Mouse (Mus musculus): ENCODE data around the gene Tnni1. TPM values are rescaled to one million over a fixed set of nuclear protein-coding genes. Genes with fewer than 3 reads are reported as not detected.

Tnni1 gene
- polyA plus RNA-seq (2016; fragmentation: Nextera tagmentation; extraction: Ambion mirVana), result 89.0 and 101 TPM in 2 replicates

DNA sequence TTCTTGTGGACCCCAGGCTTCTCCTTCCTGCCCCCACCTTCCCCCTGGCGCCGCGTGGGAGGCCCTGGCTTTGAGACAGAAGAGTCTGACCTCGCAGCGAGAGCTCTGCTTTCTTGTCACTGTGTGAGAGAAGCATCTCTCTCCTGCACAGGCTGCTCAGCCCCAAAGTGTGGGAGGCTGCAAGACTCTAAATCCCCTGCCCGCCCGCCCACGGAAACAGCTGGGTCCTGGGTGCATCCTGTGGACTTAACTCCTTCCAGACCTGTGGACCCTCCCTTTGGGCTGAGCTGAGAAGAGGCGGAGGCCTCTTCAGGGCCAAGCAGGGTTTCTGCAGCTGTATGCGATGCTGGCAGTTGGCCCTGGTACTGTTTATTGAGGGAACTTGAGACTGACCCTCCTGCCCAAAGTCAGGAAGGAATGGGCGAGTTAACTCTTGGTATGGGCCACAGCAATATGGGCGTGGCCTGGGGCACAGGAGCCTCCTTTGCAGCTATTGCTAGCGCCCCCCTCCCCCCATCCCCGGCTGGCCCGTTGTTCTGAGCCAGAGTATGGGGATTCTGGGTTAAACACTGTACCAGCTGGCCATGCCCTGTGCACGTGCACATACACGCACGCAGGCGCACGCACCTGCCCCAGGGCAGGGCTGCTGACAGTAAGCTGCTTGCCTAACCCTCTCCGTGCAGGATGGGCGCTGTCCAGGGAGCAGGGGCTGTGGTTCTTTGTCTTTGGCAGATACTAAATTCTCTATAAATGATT is at the start of gene Tnni1:
TSS of gene Tnni1 (plus strand) at position 655 of the 756 bp plus-strand sequence.
- H3K27me3 ChIP-seq, result no peaks in the 10 kb centered on the region
- H3K4me1 ChIP-seq (replicated peaks), result peaks cover 21% of the 10 kb centered on the region
- H3K4me2 ChIP-seq, result peak within 1 kb of the TSS; percentile 27
- peak; percentile 58 for ATAC-seq (ENCODE audit: insufficient number of reproducible peaks, insufficient read depth, low FRiP score, low TSS enrichment, low read depth)
- H3K9ac ChIP-seq (replicated peaks), result no peak within 1 kb of the TSS; the same call in 1 of the 2 replicates
- H3K9me3 ChIP-seq, result no peaks in the 10 kb centered on the region
- WGBS, result 24% methylated on average over 22 of the region's 22 CpGs
- H3K4me3 ChIP-seq (replicated peaks), result no peak within 1 kb of the TSS
- peak within 1 kb of the TSS; percentile 54; the same call in 1 of the 2 replicates for H3K27ac ChIP-seq
- H3K36me3 ChIP-seq, result no peaks in the 10 kb centered on the region

DNA sequence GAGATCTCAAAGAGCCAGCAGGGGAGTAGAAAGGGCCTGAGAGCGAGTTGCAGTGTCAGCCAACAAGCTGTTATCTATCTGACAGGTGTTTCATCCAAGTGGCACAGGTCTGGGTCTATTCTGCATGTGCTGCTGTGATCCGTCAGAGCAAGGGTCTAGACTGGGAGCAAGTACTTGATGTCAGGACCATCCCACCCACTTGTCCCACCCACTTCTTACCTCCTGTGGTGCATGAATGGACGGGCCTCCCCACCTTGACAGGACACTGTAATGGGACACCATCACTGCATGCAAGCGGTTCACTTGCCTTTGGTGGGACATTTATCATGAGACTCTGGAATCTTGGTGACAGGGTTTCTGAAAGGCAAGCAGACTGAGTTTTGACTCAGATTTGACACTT is 49.4 kb upstream of the Tnni1 start:
- 23% methylated on average over 4 of the region's 4 CpGs for WGBS

DNA sequence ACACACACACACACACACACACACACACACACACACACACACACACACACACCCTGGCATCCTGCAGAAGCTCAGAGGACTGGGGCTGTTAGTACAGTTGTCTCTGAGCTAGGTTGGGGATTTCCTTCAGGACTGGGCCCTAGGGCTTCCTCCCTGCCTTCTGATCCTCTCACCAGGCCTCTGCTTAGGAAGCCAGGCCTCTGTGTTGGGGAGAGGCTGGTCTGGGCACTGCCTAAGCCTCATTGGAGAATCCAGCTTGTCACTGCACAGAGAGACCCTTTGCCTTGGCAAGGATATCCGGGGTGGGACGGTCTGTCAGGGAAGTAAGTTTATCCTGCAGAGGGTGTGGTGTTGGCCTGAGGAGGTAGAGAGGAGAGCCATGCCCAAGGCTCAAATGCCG is 48.9 kb upstream of the Tnni1 start:
- H3K9me3 ChIP-seq, result no peaks in the 10 kb centered on the region
- peak overlapping the region; percentile 84 for H3K27ac ChIP-seq
- H3K4me1 ChIP-seq (replicated peaks), result peaks cover 67% of the 10 kb centered on the region
- no peaks in the 10 kb centered on the region for H3K36me3 ChIP-seq
- no peaks in the 10 kb centered on the region for H3K27me3 ChIP-seq
- WGBS, result 51% methylated on average over 3 of the region's 3 CpGs
- no peak for ATAC-seq (ENCODE audit: insufficient number of reproducible peaks, insufficient read depth, low FRiP score, low TSS enrichment, low read depth)
- peak overlapping the region; percentile 80 for H3K4me2 ChIP-seq
- H3K9ac ChIP-seq (replicated peaks), result peak overlapping the region; percentile 76; the same call in 1 of the 2 replicates
- peak overlapping the region; percentile 64 for H3K4me3 ChIP-seq (replicated peaks)

More for the DNA sequence above, 49.4 kb upstream of the Tnni1 start:
- Histone ChIP-seq H3K4me2 (peak overlapping the region; percentile 80), H3K27me3 (no peaks in the 10 kb centered on the region), H3K9me3 (no peaks in the 10 kb centered on the region), H3K4me1 (replicated peaks) (peaks cover 62% of the 10 kb centered on the region), H3K36me3 (no peaks in the 10 kb centered on the region), H3K9ac (replicated peaks) (peak overlapping the region; percentile 76), H3K4me3 (replicated peaks) (peak overlapping the region; percentile 64), H3K27ac (peak overlapping the region; percentile 84)
- no peak for ATAC-seq (ENCODE audit: insufficient number of reproducible peaks, insufficient read depth, low FRiP score, low TSS enrichment, low read depth)

DNA sequence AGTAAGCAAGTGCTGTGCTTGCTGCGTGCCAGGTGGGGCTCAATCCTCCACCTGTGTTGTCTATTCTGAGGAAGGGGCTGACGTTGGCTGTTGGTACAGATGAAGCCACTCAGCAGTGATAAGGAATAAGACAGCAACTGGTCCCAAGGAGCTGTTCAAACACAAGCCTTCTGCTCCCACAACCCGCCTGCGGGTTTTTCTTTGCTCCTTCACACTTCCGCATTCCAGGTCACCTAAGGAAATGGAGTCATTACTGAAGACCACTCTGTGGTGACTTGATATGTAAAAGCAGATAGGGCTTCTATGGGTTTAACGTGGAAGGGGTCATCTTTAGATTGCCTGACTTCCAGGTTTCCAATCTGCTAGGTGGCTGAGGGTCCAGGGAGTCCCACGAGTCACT is 47.8 kb upstream of the Tnni1 start:
- 59% methylated on average over 7 of the region's 7 CpGs for WGBS
- Histone ChIP-seq H3K4me3 (replicated peaks) (no peak overlapping the region), H3K9ac (replicated peaks) (0 out of 2 replicates have a peak overlapping the region, but pooled peaks have one; percentile 23), H3K27ac (peak overlapping the region; percentile 93), H3K4me1 (replicated peaks) (peaks cover 75% of the 10 kb centered on the region), H3K9me3 (no peaks in the 10 kb centered on the region), H3K4me2 (peak overlapping the region; percentile 34), H3K27me3 (no peaks in the 10 kb centered on the region), H3K36me3 (no peaks in the 10 kb centered on the region)
- ATAC-seq (ENCODE audit: insufficient number of reproducible peaks, insufficient read depth, low FRiP score, low TSS enrichment, low read depth), result no peak

DNA sequence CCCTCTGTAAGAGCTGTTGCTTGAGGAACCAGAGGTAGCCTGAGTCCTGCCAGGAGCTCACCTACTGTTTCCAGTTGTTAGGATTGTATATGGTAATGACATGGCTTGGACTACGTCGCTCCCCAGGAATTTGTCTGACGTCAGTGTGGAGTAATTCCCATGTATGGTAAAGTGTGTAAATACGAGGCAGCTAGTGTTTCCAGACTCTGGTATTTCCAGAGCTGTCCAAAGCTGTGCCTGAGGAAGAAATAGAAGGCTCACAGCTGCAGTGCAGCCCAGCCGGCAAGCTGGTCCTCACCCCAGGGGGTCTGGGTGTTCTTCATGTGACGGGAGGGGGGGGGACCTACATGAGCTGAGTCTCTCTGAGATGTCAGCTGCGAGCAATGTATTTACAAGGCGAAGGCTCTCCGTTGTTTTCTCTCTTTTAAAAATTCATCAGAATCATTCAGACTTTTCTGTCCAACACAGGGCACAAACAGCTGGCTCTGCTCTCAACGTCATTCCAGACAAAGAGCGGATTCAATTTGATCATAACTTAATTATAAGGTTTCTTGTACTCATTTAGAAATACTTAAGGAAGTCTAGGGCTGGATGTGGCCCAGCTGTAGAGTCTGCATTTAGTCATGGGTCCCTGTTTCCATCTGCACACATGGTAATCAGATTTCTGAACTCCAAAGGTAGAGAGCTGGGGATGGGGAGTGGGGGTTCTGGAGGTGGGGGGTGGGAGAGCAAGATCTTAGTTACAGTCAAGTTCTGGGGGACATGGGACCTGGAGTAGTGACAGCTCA is 47.1 kb upstream of the Tnni1 start:
- Histone ChIP-seq H3K9me3 (no peaks in the 10 kb centered on the region), H3K4me2 (peak overlapping the region; percentile 34), H3K4me1 (replicated peaks) (peaks cover 75% of the 10 kb centered on the region), H3K9ac (replicated peaks) (0 out of 2 replicates have a peak overlapping the region, but pooled peaks have one; percentile 23), H3K4me3 (replicated peaks) (no peak overlapping the region), H3K27me3 (no peaks in the 10 kb centered on the region), H3K27ac (peak overlapping the region; percentile 93), H3K36me3 (no peaks in the 10 kb centered on the region)
- WGBS, result 22% methylated on average over 11 of the region's 11 CpGs
- ATAC-seq (ENCODE audit: insufficient number of reproducible peaks, insufficient read depth, low FRiP score, low TSS enrichment, low read depth), result peak; percentile 90

DNA sequence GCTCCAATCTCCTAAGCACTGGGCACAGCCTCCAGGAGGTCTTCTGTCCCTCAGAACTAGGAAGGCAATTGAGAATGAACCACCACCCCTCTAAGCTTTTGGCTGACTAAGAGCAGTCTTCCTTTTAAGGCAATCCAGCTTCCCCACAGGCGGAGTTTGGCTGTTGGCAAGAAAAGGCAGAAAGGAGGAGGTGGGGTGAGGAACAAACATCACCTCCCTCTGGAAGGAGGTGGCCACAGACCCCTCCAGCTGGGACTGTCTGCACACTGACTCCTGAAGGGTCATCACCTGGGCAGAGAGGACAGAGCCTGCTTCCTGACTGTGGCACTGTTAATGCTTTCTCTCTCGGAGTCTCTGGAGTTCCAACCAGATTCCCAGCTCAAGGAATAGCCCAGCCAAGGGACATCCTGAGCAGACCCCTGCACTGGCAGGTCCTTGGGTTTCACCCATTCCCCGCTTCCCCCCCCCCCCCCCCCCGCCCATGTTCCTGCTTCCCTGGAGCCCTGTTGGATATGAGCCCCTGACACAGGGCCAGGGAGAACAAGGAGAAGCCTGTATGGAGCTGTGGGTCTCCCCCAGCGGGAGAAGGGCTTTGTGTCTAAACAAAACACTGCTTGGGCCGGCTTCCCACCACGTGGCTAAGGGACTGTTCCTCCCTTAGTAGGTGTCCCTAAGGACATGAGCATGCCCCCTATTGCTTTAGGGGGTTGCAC is 44.9 kb upstream of the Tnni1 start:
- Histone ChIP-seq H3K27ac (peak overlapping the region; percentile 36; the same call in 1 of the 2 replicates), H3K4me3 (replicated peaks) (no peak overlapping the region), H3K27me3 (no peaks in the 10 kb centered on the region), H3K36me3 (0 out of 2 replicates have a peak, but pooled peaks cover 5% of the 10 kb centered on the region), H3K9me3 (no peaks in the 10 kb centered on the region), H3K4me1 (replicated peaks) (peaks cover 76% of the 10 kb centered on the region), H3K4me2 (no peak overlapping the region), H3K9ac (replicated peaks) (no peak overlapping the region)
- 50% methylated on average over 5 of the region's 7 CpGs for WGBS
- ATAC-seq (ENCODE audit: insufficient number of reproducible peaks, insufficient read depth, low FRiP score, low TSS enrichment, low read depth), result no peak

DNA sequence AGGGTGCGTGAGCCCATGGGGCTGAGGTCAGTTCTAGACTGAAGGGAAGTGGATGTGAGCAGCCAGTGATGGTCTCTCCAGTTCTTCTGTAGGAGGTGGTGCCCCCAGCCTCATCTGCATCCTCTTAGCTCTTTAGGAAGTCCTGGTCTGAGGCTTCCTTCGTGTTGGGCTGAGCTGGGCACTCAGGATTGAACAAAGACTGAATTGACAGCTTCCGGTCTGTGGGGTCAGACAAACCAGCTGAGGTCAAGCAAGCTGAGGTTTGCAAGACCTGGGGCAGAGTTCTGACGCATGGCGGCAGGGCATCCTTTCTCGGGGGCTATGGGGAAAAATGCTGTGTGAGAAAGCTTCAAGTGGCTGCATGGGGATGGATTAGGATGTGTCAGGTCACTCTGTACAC is 43.8 kb upstream of the Tnni1 start:
- Histone ChIP-seq H3K4me1 (replicated peaks) (peaks cover 72% of the 10 kb centered on the region), H3K36me3 (peaks cover 14% of the 10 kb centered on the region; the same call in 1 of the 2 replicates), H3K9me3 (no peaks in the 10 kb centered on the region), H3K4me3 (replicated peaks) (no peak overlapping the region), H3K27me3 (no peaks in the 10 kb centered on the region), H3K9ac (replicated peaks) (no peak overlapping the region), H3K4me2 (no peak overlapping the region), H3K27ac (no peak overlapping the region)
- no peak for ATAC-seq (ENCODE audit: insufficient number of reproducible peaks, insufficient read depth, low FRiP score, low TSS enrichment, low read depth)
- 30% methylated on average over 6 of the region's 6 CpGs for WGBS

DNA sequence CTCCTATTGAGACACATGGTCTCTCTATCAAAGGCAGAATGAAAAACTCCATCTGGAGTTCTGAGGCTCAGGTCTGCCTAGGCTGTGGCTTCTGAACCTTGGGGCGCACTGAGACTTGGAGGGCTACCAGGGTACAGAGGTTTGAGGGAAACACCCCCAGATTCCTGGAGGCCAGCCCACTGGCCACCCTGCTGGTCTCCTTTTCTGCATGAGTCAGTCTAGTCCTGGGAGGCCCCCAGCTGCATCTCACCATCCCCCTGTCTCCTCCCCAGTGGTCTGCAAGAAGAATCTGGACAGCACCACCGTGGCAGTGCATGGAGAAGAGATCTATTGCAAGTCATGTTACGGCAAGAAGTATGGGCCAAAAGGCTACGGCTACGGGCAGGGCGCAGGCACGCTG is 34.2 kb upstream of the Tnni1 start:
- peak overlapping the region; percentile 35; the same call in 1 of the 2 replicates for H3K27ac ChIP-seq
- no peak for ATAC-seq (ENCODE audit: insufficient number of reproducible peaks, insufficient read depth, low FRiP score, low TSS enrichment, low read depth)
- peaks cover 10% of the 10 kb centered on the region for H3K4me1 ChIP-seq (replicated peaks)
- H3K4me2 ChIP-seq, result no peak overlapping the region
- H3K4me3 ChIP-seq (replicated peaks), result no peak overlapping the region
- no peaks in the 10 kb centered on the region for H3K27me3 ChIP-seq
- H3K9ac ChIP-seq (replicated peaks), result no peak overlapping the region
- 89% methylated on average over 7 of the region's 7 CpGs for WGBS
- peaks cover 48% of the 10 kb centered on the region for H3K36me3 ChIP-seq
- no peaks in the 10 kb centered on the region for H3K9me3 ChIP-seq

DNA sequence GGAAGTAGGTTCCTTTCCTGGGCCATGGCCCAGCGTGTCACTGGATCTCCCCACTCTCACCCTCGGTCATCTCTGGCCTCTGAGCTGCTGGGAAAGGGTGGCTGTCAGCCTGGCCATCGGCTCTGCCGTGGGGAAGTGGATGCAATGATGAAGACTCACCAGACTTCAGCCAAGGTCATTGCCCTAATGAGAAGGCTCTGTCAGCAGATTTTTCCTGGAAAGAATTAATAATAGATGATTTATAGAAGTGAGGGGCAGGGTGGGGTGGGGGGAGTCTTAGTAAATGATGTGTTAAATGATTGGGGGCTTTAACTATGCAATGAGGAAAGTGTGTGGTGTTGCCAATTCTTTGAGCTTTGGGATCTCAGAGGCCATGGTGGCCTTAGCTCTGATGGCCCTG is 33.0 kb upstream of the Tnni1 start:
- Histone ChIP-seq H3K36me3 (peaks cover 57% of the 10 kb centered on the region), H3K4me1 (replicated peaks) (peaks cover 4% of the 10 kb centered on the region), H3K27ac (no peak overlapping the region), H3K9ac (replicated peaks) (no peak overlapping the region), H3K9me3 (no peaks in the 10 kb centered on the region), H3K27me3 (no peaks in the 10 kb centered on the region), H3K4me2 (no peak overlapping the region), H3K4me3 (replicated peaks) (no peak overlapping the region)
- WGBS, result 61% methylated on average over 4 of the region's 4 CpGs
- ATAC-seq (ENCODE audit: insufficient number of reproducible peaks, insufficient read depth, low FRiP score, low TSS enrichment, low read depth), result no peak

DNA sequence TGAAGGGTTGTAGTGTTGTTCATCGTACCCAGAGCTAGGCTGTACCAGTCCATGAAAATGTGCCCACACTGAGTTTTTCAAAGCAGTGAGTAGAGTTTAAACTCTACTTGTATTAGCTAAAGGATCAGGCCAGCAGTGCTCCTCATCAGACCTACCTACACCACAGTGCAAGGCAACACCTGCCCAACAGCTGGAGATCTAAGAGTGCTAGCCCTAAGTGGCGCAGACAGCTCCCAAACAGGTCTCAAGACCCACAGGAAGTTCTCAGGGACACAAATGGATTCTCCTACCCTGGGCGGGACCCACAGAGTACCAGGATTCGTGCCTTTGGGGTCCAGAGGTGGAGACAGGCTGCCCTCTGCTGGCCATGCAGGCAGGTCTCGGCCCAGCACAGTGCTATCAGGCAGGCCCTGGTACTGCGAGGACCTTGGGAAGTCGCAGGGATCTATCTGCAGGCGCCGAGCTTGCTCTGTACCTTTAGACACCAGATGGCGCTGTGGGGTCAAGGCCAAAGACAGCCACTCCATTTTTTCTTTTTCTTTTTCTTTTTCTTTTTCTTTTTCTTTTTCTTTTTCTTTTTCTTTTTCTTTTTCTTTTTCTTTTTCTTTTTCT is 26.4 kb upstream of the Tnni1 start:
- peak; percentile 97 for ATAC-seq (ENCODE audit: insufficient number of reproducible peaks, insufficient read depth, low FRiP score, low TSS enrichment, low read depth)
- H3K4me2 ChIP-seq, result no peak overlapping the region
- 11% methylated on average over 10 of the region's 10 CpGs for WGBS
- H3K27ac ChIP-seq, result no peak overlapping the region
- H3K4me3 ChIP-seq (replicated peaks), result no peak overlapping the region
- no peaks in the 10 kb centered on the region for H3K27me3 ChIP-seq
- no peak overlapping the region for H3K9ac ChIP-seq (replicated peaks)
- no peaks in the 10 kb centered on the region for H3K9me3 ChIP-seq
- peaks cover 6% of the 10 kb centered on the region; the same call in 1 of the 2 replicates for H3K4me1 ChIP-seq (replicated peaks)
- peaks cover 37% of the 10 kb centered on the region for H3K36me3 ChIP-seq

All from limb, embryonic 12.5 days (tissue).